Mouse (Mus musculus): ENCODE data around the gene Selenom.

The Selenom gene

GRCm38 (mm10) chr11:3515216-3515615 lies 732 bp downstream of the Selenom start:
- DNase-seq (ENCODE audit: low spot score), result no peak

DNA sequence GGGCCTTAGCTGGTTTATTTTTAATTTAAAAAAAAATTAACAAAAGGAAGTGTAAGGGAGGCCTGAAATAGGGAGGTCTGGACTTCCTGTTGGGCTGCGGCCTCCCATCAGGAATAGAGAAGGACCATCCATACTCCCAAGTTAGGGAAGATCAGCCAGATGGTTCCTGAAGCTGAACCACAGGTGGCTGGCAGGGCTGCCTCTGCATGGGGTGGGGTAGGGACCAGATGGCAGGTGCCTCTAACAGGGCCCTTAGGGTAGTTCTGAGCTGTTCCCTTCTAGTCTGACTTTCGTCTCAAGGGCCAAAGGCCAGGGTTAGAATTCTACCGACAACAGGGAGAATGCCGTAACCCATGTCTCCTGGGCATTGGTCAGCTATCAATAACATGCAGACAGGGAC lies 1.2 kb downstream of the Selenom start:
- no peak for DNase-seq (ENCODE audit: low spot score)

GRCm38 (mm10) chr11:3516121-3516520 lies 1.6 kb downstream of the Selenom start:
- DNase-seq (ENCODE audit: low spot score), result no peak

DNA sequence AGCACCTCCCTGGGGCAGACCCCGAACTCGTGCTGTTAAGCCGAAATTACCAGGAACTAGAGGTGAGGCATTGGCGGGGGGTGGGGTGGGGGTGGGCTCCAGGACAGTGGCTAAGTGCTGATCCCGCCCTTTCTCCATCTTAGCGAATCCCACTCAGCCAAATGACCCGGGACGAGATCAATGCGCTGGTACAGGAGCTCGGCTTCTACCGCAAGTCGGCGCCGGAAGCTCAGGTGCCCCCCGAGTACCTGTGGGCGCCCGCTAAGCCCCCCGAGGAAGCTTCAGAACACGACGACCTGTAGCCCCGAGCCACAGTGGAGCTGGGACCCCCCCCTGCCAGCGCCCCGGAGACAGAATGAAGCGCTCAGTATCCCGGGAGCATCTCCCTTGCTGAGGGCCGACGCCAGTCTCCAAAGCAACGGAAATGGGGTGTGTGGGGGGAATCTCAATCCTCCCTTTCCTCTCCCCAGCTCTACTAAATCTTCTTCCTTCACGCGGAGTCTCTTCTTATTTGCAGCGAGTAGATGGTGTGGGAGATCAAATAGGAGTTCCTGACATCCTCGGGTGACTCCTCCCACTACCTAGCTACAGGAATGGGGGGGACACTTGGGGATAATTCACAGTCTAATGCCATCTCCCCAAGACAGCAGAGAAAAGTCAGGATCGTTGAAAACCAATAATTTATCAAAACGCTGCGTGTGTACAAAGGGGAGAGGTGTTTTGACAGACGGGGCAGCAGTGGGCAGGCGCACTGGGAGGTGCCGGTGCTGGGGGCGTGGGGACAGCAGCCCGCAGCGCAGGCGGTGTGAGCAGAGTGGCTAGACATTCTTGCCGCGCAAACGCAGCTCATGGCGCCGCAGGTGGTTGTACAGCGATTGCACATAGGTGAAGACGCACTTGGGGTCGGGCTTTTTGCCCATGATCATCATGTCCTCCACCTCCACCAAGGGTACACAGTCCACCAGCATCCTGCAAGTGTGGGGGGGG lies 2.7 kb downstream of the Selenom start:
- no peak for DNase-seq (ENCODE audit: low spot score)

DNA sequence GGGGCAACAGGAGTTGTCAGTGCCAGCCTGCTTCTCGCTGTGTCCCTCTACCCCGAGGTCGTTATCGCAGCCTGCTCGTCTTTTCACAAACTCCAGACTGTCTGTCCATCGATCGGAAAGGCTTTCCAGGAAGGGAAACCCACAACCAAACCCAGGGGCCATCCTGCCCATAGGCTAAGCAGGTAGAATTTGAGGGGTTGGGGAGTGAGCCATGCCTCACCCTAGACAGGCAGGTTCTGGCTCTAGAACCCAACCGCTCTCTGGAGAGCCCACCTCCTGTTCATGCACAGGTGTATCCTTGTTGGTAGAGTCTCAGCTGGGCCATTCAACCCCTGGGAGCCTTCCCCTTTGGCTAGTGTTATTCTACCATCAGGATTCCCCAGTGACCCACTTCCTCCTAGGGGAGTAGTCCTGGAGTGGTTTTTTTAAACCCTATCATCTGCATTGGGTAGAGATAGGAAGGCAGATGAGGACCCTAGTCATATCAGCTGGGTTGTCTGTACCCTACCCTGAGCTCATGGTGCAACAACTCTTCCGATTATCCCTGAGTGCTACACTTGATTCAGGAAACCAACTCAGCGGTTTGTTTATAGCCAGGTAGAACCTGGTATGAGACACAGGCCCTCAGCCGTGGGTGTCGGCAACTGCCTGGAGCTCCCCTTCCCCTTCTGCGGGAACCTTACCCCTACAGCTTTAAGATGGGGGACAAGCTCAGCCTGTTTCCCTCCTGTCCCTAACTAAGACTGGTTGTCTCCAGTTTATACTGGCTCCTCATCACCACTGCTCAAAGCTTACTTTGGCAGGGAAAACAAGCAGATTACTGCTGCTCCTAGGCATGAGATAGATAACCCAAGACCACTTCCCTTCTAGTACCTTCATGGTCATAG lies 3.6 kb downstream of the Selenom start:
- DNase-seq (ENCODE audit: low spot score), result no peak

DNA sequence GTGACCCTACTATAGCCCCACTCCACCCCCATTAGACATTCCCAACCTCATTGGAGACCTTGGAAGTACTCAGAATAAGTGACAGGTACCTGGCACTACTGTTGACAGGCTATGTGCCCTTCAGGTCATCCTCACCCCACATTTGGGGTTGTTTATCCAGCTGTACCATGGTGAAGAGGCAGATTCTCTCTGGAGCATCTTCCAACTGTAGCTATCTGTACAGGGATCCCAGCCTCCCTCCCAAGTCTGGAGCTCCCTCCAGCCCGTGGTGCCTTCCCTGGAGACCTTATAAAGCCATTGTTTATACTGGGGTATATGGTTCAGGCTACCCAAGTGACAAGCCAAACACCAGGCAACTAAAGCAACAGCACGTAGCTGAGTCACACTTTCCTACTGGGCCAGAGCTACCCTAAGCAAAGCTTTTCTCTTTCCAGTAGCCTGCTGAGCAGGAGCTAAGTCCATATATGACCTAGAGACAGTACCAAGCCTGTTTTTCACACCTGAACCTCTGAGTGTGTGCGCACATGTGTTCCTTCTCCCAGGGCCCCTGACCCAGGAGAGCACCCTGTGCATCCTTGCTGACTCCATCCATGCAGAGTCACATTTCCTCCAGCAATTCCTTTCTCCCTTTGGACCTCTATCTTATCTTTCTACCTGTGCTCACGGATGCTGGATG lies 4.7 kb downstream of the Selenom start:
- DNase-seq (ENCODE audit: low spot score), result no peak

GRCm38 (mm10) chr11:3519756-3520398 lies 5.4 kb downstream of the Selenom start:
- DNase-seq (ENCODE audit: low spot score), result no peak

- DNase-seq (ENCODE audit: low spot score), result no peak
Observed at GRCm38 (mm10) chr11:3520919-3521318, 6.4 kb downstream of the Selenom start.

DNA sequence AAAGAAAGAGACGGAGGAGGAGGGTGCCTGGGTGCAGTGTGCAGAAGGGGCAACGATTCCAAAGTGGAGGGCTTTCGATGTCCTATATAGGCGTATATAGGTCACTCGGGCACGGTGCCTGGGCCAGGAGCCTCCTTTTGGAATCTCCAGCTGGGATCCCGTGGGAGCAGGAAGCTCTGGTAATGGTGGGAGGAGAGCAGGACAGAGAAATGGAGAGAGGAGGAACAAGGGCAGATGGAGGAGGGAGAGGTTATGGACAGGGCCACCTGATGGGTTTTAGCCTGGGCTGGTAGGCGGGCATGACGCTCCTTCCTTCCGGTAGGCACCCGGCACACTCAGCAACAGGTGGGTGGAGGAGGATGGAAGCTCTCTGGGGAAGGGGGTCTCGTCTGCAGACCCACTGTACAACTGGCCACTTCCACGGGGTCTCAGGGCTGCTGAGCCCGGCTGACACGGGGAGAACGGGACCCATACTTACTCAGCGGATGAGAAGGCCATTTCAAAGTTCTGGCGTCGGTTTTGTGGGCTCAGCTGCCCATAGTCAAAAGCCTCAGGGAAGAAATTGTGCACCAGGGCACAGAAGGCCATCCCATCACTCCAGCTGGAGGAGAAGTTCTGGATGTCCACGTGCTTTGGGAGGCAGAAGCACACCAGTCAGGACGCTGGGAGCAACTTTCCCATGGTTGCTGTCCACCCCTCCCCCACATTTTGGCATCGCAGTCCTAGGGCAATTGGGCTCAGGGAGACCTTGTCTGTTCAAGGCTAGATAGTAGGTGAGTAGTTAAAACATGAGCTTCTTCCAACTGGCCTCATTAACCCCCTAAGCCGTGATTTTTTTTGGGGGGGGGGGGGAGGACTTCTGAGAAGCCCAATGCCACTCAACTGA lies 7.1 kb downstream of the Selenom start:
- DNase-seq (ENCODE audit: low spot score), result no peak

GRCm38 (mm10) chr11:3522285-3523000 lies 8.0 kb downstream of the Selenom start:
- DNase-seq (ENCODE audit: low spot score), result no peak

GRCm38 (mm10) chr11:3523840-3524582 lies 9.5 kb downstream of the Selenom start:
- DNase-seq (ENCODE audit: low spot score), result no peak

DNA sequence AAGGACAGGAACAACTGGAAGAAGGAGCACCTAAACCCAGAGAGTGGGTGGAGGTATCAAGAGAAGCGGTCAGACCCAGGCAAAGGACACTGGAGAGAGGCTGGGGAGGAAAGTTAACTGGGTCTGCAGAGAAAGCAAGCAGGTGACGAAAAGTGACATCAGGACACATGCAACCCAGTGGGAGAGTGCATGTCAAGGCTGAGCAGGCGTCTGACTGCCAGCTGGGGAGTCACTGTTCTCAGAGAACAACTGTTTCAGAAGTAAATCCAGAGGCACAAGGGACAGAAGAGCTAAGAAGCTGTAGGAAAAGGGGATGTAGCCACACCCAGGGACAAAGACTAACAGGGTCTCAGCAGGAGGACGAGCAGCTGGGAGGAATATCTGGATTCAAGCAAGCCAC lies 11.1 kb downstream of the Selenom start:
- DNase-seq (ENCODE audit: low spot score), result no peak

GRCm38 (mm10) chr11:3526207-3526606 lies 11.7 kb downstream of the Selenom start:
- no peak for DNase-seq (ENCODE audit: low spot score)

DNA sequence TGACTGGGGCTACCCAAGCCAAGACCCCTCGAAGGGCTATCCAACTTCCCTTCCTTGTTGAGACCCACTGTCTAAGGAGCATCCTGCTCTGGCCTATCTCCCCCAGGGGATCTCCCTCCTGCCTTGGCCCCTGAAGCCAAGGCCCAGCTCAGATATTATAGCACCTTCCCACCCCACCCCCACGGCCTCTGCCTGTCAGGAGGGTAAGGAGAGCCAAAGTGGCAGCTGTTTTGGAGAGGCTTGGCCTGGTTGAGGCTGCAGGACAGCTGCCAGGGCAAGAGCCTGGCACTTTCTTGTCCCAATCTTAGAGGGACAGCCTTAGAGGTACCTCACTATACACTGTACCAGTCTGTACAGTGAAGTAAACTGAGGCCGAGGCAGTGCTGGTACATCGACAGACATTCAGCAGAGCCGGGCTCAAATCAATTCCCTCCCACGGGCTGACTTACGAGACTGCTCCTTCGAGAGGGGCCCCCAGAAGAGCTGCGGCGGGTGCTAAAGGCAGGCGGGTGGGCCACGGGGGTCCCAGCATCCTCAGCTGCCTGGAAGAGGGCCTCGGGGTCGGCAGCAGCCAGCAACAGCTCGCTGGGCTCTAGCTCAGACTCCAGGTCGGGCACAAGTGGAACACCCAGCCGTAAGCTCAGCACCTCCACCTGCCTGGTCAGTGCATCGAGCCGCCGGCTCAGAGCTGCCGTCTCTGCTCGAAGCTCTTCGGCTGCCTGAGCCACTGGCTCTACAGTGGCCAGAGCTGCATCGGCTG lies 12.7 kb downstream of the Selenom start:
- no peak for DNase-seq (ENCODE audit: low spot score)

GRCm38 (mm10) chr11:3527766-3528165 lies 13.3 kb downstream of the Selenom start:
- DNase-seq (ENCODE audit: low spot score), result no peak

DNA sequence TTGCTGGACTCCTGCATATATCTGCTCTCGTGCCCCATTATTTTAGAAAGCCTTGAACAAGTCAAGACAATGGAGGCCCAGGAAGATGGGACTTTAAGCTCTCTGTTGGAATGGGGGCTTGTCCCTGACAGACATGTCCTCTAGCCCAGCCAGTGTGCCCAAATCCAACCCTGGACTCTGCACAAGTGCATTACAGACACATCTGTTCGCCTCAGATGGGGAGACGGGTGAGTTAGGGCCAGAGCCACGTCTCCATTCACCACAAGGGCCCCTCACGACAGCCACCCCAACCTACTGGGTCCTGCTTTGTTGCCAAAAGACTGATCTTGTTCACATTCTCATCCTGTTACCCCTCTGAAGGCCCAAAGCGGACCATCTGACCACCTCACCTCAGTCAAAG lies 13.7 kb downstream of the Selenom start:
- no peak for DNase-seq (ENCODE audit: low spot score)

DNA sequence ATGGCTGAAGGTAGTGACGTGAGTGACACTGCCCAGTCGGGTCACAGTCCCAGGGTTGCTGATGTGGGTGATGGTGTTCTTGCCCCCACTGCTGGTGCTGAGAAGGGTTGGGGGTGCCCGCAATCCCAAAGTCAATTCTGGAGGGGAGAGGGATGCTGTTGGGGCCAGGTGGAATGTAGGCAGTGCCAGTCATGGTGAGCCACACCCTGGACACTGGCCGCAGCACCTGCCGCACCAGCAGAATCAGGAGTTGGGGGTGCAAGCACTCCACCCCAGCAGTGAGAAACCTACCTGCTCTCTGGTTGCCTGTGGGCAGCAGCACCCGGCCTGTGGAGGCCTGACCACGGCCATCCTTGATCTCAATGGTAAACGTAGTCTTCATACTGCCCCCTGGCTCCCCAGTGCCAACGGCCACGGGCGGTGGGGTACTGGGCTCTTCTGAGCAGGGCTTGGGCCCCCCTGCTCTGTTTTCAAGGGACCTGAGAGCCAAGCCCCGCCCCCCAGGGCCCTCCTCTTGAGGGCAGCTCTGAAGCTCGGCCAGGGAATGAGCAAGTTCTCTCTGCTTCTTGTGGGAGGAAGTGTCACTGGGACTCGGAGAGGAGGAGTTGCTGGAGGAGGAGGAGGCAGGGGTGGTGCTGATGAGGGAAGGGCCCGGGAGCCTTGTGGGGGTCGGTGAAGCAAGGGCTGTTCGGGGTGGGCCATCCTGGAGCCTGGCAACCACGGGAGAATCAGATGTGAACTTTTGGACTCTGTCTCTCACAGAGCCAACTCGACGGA lies 15.2 kb downstream of the Selenom start:
- DNase-seq (ENCODE audit: low spot score), result no peak

- DNase-seq (ENCODE audit: low spot score), result no peak
Observed at GRCm38 (mm10) chr11:3530731-3531130, 16.2 kb downstream of the Selenom start.
